Mouse (Mus musculus) thymus, adult 2 months (tissue): ENCODE data around the gene Sowahb. TPM values are rescaled to one million over a fixed set of nuclear protein-coding genes. Genes with fewer than 3 reads are reported as not detected.

Experiments
- DNase-seq: peaks from one replicate; pipeline ENCODE4 v3.0.0; 2021
- H3K27ac ChIP-seq: fragments of 200-500 bp; 2 replicates; pipeline ENCODE4 v1.5.1; 2012; ENCODE audit warnings: low read length, control low read depth; ENCODE audit not compliant: control insufficient read depth, insufficient read depth
- H3K27me3 ChIP-seq: fragments of 200-500 bp; 2 replicates; pipeline ENCODE4 v1.6.1; 2012; ENCODE audit warnings: mild to moderate bottlenecking, low read length, moderate library complexity, mixed read lengths; ENCODE audit not compliant: control insufficient read depth, insufficient read depth
- H3K36me3 ChIP-seq: fragments of 200-500 bp; 2 replicates; pipeline ENCODE4 v1.6.1; 2012; ENCODE audit warnings: mild to moderate bottlenecking, low read length, moderate library complexity; ENCODE audit not compliant: control insufficient read depth, insufficient read depth
- H3K4me1 ChIP-seq: fragments of 200-500 bp; replicated peaks from 2 replicates; pipeline ENCODE4 v1.6.1; 2012; ENCODE audit warnings: low read length; ENCODE audit not compliant: control insufficient read depth, insufficient read depth
- H3K4me3 ChIP-seq: fragments of 200-500 bp; 2 replicates; pipeline ENCODE4 v1.5.1; 2012; ENCODE audit warnings: mild to moderate bottlenecking, low read length, control low read depth, moderate library complexity; ENCODE audit not compliant: control insufficient read depth, insufficient read depth
- CTCF ChIP-seq: fragments of 200-500 bp; IDR thresholded peaks from 2 replicates; pipeline ENCODE4 v1.5.1; 2012; ENCODE audit warnings: mild to moderate bottlenecking, control low read depth, low read length, moderate library complexity, borderline replicate concordance; ENCODE audit not compliant: control insufficient read depth, poor library complexity, insufficient read depth; ENCODE audit errors: extremely low read depth
- POLR2A ChIP-seq: fragments of 200-500 bp; IDR thresholded peaks from 2 replicates; pipeline ENCODE4 v1.6.1; 2012; ENCODE audit warnings: mild to moderate bottlenecking, low read length, control low read depth, moderate library complexity; ENCODE audit not compliant: control insufficient read depth, poor library complexity, insufficient read depth; ENCODE audit errors: extremely low read depth
- WGBS: fragments of 180-500 bp; shearing (Covaris S2); methylation state at CpG from one replicate; pipeline ENCODE4 v1.1.7; 2018; 5-methylcytosine and 5-hydroxymethylcytosine counted together
- polyA plus RNA-seq: library from polyadenylated mRNA; depleted of rRNA; stranded (reverse); fragments of >200 nt; gene quantifications from 2 replicates; pipeline ENCODE4 v1.2.3, GENCODE M21; 2012; rRNA removed

The Sowahb gene
- polyA plus RNA-seq, result 0.65 and 0.82 TPM in 2 replicates

DNA sequence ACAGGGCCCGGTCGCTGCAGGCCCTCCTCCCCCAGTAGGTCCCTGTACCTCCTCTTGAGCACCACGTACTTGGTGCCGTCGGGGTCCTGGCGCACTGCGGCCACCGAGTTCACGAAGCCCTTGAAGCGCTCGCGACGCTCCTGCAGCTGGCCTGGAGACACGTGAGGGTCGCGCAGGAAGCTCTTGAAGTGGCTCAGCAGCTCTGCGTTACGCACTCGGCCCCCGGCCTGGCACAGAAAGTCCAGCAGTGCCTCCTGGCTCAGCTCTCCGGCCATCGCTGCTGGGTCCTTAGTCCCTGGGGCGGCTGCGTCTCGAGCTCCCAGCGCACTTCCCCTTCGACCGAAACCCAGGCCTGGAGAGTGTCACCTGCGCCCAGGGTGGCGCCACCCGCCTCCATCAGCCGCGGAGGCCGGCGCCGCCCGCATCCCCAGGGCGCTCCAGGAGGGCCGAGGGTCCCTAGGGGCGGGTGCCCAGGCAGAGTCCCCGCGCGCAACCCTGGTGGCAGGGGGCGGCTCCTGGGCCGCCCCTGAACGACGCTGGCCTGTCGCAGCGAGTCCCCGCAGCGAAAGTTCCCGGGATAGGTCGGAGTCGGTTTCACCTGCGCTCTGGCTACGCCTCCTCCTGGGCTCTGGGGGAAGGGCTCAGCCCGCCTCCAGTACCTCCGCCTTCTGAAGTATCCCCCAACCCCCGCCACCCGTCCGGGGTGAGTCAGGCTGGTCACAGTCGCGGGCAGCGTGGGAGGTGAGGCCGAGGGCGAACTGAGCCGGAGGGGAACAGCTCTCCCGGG is at the start of gene Sowahb:
Gene Sowahb (minus strand): TSS at position 439 of the 787 bp plus-strand sequence.
- 4% methylated on average over 68 of the region's 68 CpGs for WGBS
- H3K4me1 ChIP-seq, result no peaks in the 10 kb centered on the region
- H3K4me3 ChIP-seq, result 0 out of 2 replicates have a peak within 1 kb of the TSS, but pooled peaks have one; percentile 8
- no peak for DNase-seq
- no peak within 1 kb of the TSS for H3K27ac ChIP-seq
- no peaks in the 10 kb centered on the region for H3K36me3 ChIP-seq
- TF ChIP-seq POLR2A, result no peak
- no peak for TF ChIP-seq CTCF
- H3K27me3 ChIP-seq, result peaks cover 10% of the 10 kb centered on the region

DNA sequence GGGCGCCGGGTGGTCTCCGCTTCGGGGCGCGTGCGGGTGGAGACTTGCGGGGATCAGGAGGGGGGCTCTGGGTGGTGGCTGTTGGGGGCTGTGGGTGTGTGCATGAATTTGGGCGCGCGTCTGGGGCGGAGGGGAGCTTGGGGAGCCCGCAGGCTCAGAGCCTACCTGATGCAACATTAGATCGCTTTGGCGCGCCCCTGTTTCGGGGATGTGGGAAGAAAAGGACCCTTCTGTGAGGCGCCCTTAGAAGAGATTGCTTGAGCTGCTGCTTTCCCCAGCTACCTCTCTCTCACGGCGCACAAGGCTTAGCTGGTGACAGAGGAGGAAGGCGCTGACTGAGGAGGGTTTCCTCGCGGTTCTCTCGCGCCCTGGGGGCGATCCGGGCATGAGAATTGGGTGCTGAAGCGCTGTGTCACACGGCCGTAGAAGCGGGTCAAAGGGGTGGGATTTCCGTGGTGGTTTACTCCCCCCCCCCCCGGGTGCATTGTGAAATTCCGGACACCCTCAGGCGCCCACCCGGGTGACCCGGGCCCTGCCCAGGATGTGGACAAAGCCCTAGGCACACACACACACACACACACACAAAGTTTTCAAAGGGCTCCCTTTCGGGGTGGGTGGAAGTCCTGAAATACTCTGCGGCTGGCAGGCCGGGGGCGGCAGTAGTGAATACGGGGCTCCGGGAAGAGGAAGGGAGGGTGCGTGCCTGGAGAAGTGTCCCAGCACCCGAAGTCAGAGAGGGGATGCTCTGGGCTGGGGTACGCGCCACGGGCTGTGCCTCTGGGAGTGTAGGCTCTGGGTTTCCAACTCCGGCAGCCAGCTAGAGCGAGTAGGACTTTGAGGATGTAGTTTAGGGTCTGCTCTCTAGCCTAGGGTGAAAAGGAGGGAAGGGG is 49.1 kb upstream of the Sowahb start:
- TF ChIP-seq POLR2A (no peak), CTCF (no peak)
- no peaks in the 10 kb centered on the region for H3K36me3 ChIP-seq
- peak; percentile 56 for DNase-seq
- H3K27me3 ChIP-seq, result no peaks in the 10 kb centered on the region
- H3K4me1 ChIP-seq, result peaks cover 16% of the 10 kb centered on the region
- H3K27ac ChIP-seq, result no peak overlapping the region
- peak overlapping the region; percentile 68 for H3K4me3 ChIP-seq
- under 1% methylated on average over 50 of the region's 50 CpGs for WGBS

DNA sequence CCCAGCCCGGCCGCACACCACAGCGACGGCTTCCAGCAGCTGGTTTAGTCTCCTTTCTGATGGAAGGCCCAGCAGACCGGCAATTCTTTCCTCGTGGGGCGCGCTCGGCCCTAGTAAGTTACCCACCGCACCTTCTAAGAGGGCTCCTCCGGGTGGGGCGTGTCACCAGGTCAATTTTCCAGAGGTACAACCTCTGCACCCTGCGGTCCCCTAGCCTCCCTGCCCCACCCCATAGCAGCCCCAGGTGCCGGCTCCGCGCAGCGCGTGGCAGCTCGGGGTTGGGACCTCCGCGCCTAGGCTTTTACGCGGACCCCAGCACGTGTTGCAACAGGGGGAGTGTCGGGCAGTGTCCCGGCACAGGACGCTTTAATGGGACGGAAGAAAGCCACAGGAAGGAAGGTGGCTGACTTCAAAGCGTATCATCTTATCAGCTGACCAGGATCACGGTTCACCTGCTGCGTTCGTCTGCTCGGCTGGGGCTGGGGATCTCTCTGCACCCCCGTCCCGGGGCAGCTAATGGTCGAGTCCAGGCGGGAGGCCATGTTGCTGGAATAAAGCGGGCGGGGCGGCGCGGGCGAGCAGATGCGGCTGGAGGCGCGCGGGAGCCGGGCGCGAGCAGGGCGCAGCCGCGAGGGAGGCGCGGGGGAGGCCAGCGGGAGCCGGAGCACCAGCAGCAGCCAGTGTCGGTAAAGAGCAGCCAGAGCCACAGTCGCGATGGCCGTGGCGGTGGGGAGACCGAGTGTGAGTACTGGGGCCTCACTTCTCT is 48.2 kb upstream of the Sowahb start, which contains the start of gene Sept11:
Gene Sept11 (plus strand): TSS at position 581 of the 766 bp plus-strand sequence.
- Histone ChIP-seq H3K4me3 (peak within 1 kb of the TSS; percentile 68), H3K4me1 (peaks cover 16% of the 10 kb centered on the region), H3K36me3 (no peaks in the 10 kb centered on the region), H3K27me3 (no peaks in the 10 kb centered on the region), H3K27ac (no peak within 1 kb of the TSS)
- peak; percentile 89 for DNase-seq
- under 1% methylated on average over 63 of the region's 63 CpGs for WGBS
- TF ChIP-seq CTCF, result peak; percentile 9; the same call in 1 of the 2 replicates
- TF ChIP-seq POLR2A, result peak; percentile 73

- Histone ChIP-seq H3K27me3 (no peaks in the 10 kb centered on the region), H3K4me1 (peaks cover 16% of the 10 kb centered on the region), H3K4me3 (peak overlapping the region; percentile 68), H3K36me3 (no peaks in the 10 kb centered on the region), H3K27ac (no peak overlapping the region)
- TF ChIP-seq POLR2A (no peak), CTCF (peak; percentile 17; the same call in 1 of the 2 replicates)
- WGBS, result 11% methylated on average over 28 of the region's 28 CpGs
- peak; percentile 32 for DNase-seq
These were observed 47.4 kb upstream of the Sowahb start for GRCm38 (mm10) chr5:93092147-93092781.

DNA sequence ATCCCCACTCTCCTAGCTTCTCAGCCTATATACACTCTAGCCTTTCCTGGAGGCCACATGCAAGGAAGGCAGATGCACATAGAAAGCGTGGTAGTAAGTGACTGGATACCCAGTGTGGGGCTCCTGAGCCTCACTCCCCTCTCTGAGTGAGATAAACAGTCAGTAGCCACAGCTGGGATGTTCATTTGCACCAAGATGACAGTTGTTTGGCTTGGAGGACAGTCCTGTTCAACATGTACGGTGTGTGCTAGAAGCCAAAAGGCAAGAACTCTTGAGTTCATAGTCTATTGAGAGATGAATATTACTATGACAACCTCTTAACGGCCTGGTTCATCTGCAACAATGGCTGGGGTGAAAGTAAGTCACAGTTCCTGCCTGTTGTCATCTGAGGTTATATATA is 46.4 kb upstream of the Sowahb start:
- DNase-seq, result no peak
- H3K4me1 ChIP-seq, result peaks cover 16% of the 10 kb centered on the region
- TF ChIP-seq POLR2A (no peak), CTCF (no peak)
- H3K27me3 ChIP-seq, result no peaks in the 10 kb centered on the region
- H3K4me3 ChIP-seq, result no peak overlapping the region
- no peaks in the 10 kb centered on the region for H3K36me3 ChIP-seq
- H3K27ac ChIP-seq, result no peak overlapping the region
- WGBS, result 89% methylated on average over 3 of the region's 3 CpGs
